Mouse (Mus musculus): ENCODE results near the gene Ubn2.
"Not testable (repeated sequence)": the region's sequence is repeated elsewhere in the genome, so short reads cannot be mapped to it uniquely, and the experiment has no call there.

The Ubn2 gene

GRCm38 (mm10) chr6:38433261-38434033, at the start of gene Ubn2:
TSS of gene Ubn2 (plus strand) at chr6:38433950.
- peak; percentile 99 to 100 for DNase-seq (ENCODE audit: low spot score in 2 of 2)

GRCm38 (mm10) chr6:38389671-38390070, 44.1 kb upstream of the Ubn2 start:
- peak; percentile 41 to 52 for DNase-seq (ENCODE audit: low spot score in 2 of 2)

GRCm38 (mm10) chr6:38432457-38432856, 1.3 kb upstream of the Ubn2 start:
- DNase-seq (ENCODE audit: low spot score in 2 of 2), result peak; percentile 32 to 46

- peak; percentile 63 to 75 for DNase-seq (ENCODE audit: low spot score in 2 of 2)
Observed at GRCm38 (mm10) chr6:38434055-38435023, 589 bp downstream of the Ubn2 start.

GRCm38 (mm10) chr6:38443842-38444241, 10.1 kb downstream of the Ubn2 start:
- DNase-seq (ENCODE audit: low spot score in 2 of 2), result no peak

GRCm38 (mm10) chr6:38448295-38448694, 14.5 kb downstream of the Ubn2 start:
- DNase-seq (ENCODE audit: low spot score in 2 of 2), result no peak

- DNase-seq (ENCODE audit: low spot score in 2 of 2), result no peak
Observed at GRCm38 (mm10) chr6:38453049-38453448, 19.3 kb downstream of the Ubn2 start.

GRCm38 (mm10) chr6:38456425-38456824, 22.7 kb downstream of the Ubn2 start:
- not testable (repeated sequence) for DNase-seq (ENCODE audit: low spot score in 2 of 2)

- no peak for DNase-seq (ENCODE audit: low spot score in 2 of 2)
Observed at GRCm38 (mm10) chr6:38458075-38458474, 24.3 kb downstream of the Ubn2 start.

GRCm38 (mm10) chr6:38469591-38469990, 35.8 kb downstream of the Ubn2 start:
- DNase-seq (ENCODE audit: low spot score in 2 of 2), result no peak

GRCm38 (mm10) chr6:38481694-38482371, 48.1 kb downstream of the Ubn2 start:
- no peak for DNase-seq (ENCODE audit: low spot score in 2 of 2)

- DNase-seq (ENCODE audit: low spot score in 2 of 2), result peak in 1 of 2 experiments; percentile 32
Observed at GRCm38 (mm10) chr6:38492550-38492949, 58.8 kb downstream of the Ubn2 start.

- no peak for DNase-seq (ENCODE audit: low spot score in 2 of 2)
Observed at GRCm38 (mm10) chr6:38495641-38496040, 61.9 kb downstream of the Ubn2 start.

GRCm38 (mm10) chr6:38512096-38512495, 78.3 kb downstream of the Ubn2 start:
- DNase-seq (ENCODE audit: low spot score in 2 of 2), result no peak

- no peak for DNase-seq (ENCODE audit: low spot score in 2 of 2)
Observed at GRCm38 (mm10) chr6:38512830-38513229, 79.1 kb downstream of the Ubn2 start.

- no peak for DNase-seq (ENCODE audit: low spot score in 2 of 2)
Observed at GRCm38 (mm10) chr6:38515201-38515600, 81.5 kb downstream of the Ubn2 start.

GRCm38 (mm10) chr6:38523851-38524250, 90.1 kb downstream of the Ubn2 start:
- DNase-seq (ENCODE audit: low spot score in 2 of 2), result no peak

GRCm38 (mm10) chr6:38531211-38531820, 97.6 kb downstream of the Ubn2 start:
- DNase-seq (ENCODE audit: low spot score in 2 of 2), result no peak

- DNase-seq (ENCODE audit: low spot score in 2 of 2), result peak in 1 of 2 experiments; percentile 56
Observed at GRCm38 (mm10) chr6:38532500-38533420, 99.0 kb downstream of the Ubn2 start.

All from right cerebral cortex, postnatal 10 days (tissue).